Mouse (Mus musculus): ENCODE results near the gene Gm10130. TPM values are rescaled to one million over a fixed set of nuclear protein-coding genes. Genes with fewer than 3 reads are reported as not detected.
"Not testable (repeated sequence)": the region's sequence is repeated elsewhere in the genome, so short reads cannot be mapped to it uniquely, and the experiment has no call there.

The Gm10130 gene
- polyA plus RNA-seq, 1 experiment from 2014 or later = 2.6 TPM

DNA sequence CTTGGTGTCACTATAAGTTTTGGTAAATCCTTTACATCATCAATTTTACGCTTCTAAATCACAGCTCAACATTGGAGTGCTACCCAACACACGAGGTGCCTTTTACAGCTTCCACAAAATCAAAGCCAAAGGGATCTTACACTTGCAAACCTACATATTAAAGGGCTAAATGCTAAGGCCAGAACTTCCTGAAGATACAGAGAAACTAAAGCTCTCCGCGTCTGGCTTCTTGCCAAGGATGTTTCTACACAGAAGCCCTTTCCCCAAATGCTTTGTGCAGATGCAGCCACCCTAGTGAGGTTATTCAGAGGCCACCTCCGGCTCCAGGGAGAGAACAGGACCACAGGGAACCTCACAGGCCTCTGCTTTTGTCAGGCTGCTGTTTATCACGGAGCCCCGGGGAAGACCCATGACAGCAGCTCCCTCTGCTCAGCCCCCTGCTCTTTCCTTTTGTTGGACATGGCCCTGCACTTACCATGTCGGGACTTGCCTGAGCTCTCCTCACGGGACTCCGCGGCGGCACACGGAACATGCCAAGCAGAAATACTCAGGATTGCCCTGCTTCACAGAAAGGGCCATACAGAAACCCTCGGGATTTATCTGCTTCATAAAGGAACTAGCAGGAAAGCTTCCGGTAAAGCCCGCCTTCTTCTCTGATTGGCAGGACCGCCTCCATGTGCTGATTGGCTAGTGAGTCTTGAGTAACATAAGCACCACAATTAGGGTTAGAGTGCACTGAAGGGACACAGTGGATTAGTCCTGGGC lies 38.8 kb downstream of the Gm10130 start, which contains the start of gene 3300002I08Rik:
3300002I08Rik (minus strand) TSS at position 653 of the 765 bp plus-strand sequence.
- ATAC-seq (ENCODE audit: insufficient number of reproducible peaks, low FRiP score, low TSS enrichment, low read depth) = peak; percentile 98
- Histone ChIP-seq H3K9ac (ENCODE audit: low read length) (peak within 1 kb of the TSS; percentile 74), H3K27ac (replicated peaks; ENCODE audit: low read depth, low read length) (peak within 1 kb of the TSS; percentile 21; the same call in 1 of the 2 replicates), H3K4me2 (ENCODE audit: low read depth, severe bottlenecking) (peak within 1 kb of the TSS; percentile 43), H3K4me3 (ENCODE audit: low read depth, low read length) (peak within 1 kb of the TSS; percentile 54)
- H3K4me1 ChIP-seq (ENCODE audit: control insufficient read depth, insufficient read depth, low read length); H3K36me3 ChIP-seq (ENCODE audit: control insufficient read depth, insufficient read depth, low read length); H3K27me3 ChIP-seq (ENCODE audit: control insufficient read depth, insufficient read depth, low read length); H3K9me3 ChIP-seq (ENCODE audit: control insufficient read depth, low read length): not testable (repeated sequence)
- DNase-seq (ENCODE audit: low spot score) = peak; percentile 86
- 3% methylated on average over 15 of the region's 17 CpGs for WGBS

DNA sequence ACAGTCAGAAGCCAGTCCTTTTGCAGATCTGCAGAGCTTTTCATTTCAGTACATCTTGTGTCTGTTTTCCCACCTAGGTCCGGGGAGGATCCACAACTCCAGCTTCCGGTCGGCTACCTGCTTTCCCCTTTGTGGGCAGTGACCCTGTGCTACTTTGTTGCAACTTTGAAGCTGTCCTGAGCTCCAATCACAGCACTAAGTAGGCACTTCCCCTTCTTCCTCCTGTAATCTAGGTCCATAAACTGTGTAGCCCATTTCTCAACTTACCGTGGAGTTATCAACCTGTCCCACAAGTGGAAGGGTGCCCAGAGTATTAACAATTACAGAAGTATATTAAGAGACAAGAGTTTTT lies 39.4 kb downstream of the Gm10130 start:
- Histone ChIP-seq H3K27me3 (ENCODE audit: control insufficient read depth, insufficient read depth, low read length) (no peaks in the 10 kb centered on the region), H3K4me3 (ENCODE audit: low read depth, low read length) (peak overlapping the region; percentile 54), H3K9ac (ENCODE audit: low read length) (peak overlapping the region; percentile 40), H3K4me2 (ENCODE audit: low read depth, severe bottlenecking) (peak overlapping the region; percentile 43), H3K4me1 (ENCODE audit: control insufficient read depth, insufficient read depth, low read length) (no peaks in the 10 kb centered on the region), H3K36me3 (ENCODE audit: control insufficient read depth, insufficient read depth, low read length) (no peaks in the 10 kb centered on the region), H3K9me3 (ENCODE audit: control insufficient read depth, low read length) (no peaks in the 10 kb centered on the region), H3K27ac (replicated peaks; ENCODE audit: low read depth, low read length) (no peak overlapping the region)
- WGBS = 14% methylated on average over 4 of the region's 4 CpGs
- DNase-seq (ENCODE audit: low spot score) (no peak), ATAC-seq (ENCODE audit: insufficient number of reproducible peaks, low FRiP score, low TSS enrichment, low read depth) (peak; percentile 62; the same call in 1 of the 2 replicates)

DNA sequence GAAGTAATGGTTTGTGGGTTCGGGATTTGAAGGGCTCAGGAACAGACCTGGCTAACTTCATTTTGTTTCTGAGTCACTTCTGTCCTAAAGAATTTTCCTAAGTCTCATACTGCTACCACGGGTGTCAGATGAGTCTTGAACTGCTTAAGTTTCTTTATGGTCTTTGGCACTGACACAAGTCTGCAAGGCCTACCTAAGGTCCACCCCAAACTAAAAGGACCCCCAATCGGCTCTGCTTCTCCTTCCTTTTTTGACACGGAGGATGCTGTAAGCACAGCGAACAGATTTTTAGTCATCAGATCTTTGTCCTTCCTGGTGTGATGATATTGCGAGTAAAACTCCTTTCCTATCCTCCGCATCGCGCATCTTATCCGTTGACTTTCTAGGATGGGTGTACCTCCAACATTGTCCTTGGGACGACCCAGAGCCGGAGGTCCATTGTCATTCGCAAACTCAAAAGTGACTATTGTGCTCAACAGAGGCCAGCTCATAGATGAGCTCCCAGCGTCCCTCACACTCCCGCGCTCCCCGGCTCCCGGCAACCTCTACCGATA lies 62.1 kb downstream of the Gm10130 start:
- H3K9me3 ChIP-seq (ENCODE audit: control insufficient read depth, low read length); H3K36me3 ChIP-seq (ENCODE audit: control insufficient read depth, insufficient read depth, low read length); H3K4me2 ChIP-seq (ENCODE audit: low read depth, severe bottlenecking); H3K27me3 ChIP-seq (ENCODE audit: control insufficient read depth, insufficient read depth, low read length); H3K9ac ChIP-seq (ENCODE audit: low read length); H3K27ac ChIP-seq (replicated peaks; ENCODE audit: low read depth, low read length); H3K4me1 ChIP-seq (ENCODE audit: control insufficient read depth, insufficient read depth, low read length); DNase-seq (ENCODE audit: low spot score); H3K4me3 ChIP-seq (ENCODE audit: low read depth, low read length); ATAC-seq (ENCODE audit: insufficient number of reproducible peaks, low FRiP score, low TSS enrichment, low read depth): not testable (repeated sequence)
- WGBS = 94% methylated on average over 19 of the region's 19 CpGs

DNA sequence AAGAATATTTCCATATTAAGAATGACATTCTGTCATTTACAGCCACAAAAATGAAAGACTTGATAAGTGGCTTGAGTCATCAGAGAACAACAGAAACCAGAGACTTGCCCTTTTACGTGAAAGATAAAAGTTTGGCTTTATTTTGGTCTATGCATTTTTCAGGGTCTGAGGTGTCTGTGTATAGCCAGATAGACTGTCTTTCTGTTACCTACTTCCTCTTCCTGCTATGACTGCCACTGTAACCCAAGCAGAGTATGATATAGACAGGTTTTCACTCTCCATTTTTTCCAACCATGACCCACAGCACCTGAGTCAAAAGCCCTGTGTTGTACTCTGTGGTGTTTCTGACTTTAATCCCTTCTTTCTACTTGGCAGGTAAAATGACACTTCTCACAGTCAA lies 66.7 kb downstream of the Gm10130 start:
- H3K9ac ChIP-seq (ENCODE audit: low read length) = no peak overlapping the region
- no peaks in the 10 kb centered on the region for H3K9me3 ChIP-seq (ENCODE audit: control insufficient read depth, low read length)
- H3K27ac ChIP-seq (replicated peaks; ENCODE audit: low read depth, low read length) = no peak overlapping the region
- 91% methylated on average over 1 of the region's 1 CpGs for WGBS
- H3K4me3 ChIP-seq (ENCODE audit: low read depth, low read length) = no peak overlapping the region
- no peaks in the 10 kb centered on the region for H3K27me3 ChIP-seq (ENCODE audit: control insufficient read depth, insufficient read depth, low read length)
- no peaks in the 10 kb centered on the region for H3K4me1 ChIP-seq (ENCODE audit: control insufficient read depth, insufficient read depth, low read length)
- H3K36me3 ChIP-seq (ENCODE audit: control insufficient read depth, insufficient read depth, low read length) = no peaks in the 10 kb centered on the region
- ATAC-seq (ENCODE audit: insufficient number of reproducible peaks, low FRiP score, low TSS enrichment, low read depth) (no peak), DNase-seq (ENCODE audit: low spot score) (no peak)
- H3K4me2 ChIP-seq (ENCODE audit: low read depth, severe bottlenecking) = no peak overlapping the region

DNA sequence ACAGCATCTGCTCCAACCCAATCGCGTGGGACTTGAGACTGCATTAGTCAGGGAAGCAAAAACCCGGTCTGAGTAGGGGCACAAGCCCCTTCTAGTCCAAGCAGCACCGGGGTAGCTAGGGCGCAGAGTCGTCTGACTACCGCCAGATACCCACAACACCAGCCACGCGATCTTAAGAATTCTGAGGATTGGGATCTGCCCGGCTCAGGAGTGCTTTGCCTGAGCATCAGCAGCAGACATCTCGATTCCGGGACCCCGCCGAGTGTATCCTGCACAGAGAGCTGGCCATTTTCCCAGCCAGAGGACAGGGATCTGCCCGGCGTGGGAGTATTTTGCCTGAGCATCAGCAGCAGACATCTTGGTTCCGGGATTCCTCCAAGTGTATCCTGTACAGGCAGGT lies 88.6 kb downstream of the Gm10130 start:
- 90% methylated on average over 17 of the region's 17 CpGs for WGBS
- not testable (repeated sequence) for H3K4me1 ChIP-seq (ENCODE audit: control insufficient read depth, insufficient read depth, low read length); H3K27me3 ChIP-seq (ENCODE audit: control insufficient read depth, insufficient read depth, low read length); H3K27ac ChIP-seq (replicated peaks; ENCODE audit: low read depth, low read length); H3K36me3 ChIP-seq (ENCODE audit: control insufficient read depth, insufficient read depth, low read length); H3K9ac ChIP-seq (ENCODE audit: low read length); H3K4me3 ChIP-seq (ENCODE audit: low read depth, low read length); DNase-seq (ENCODE audit: low spot score); H3K9me3 ChIP-seq (ENCODE audit: control insufficient read depth, low read length); ATAC-seq (ENCODE audit: insufficient number of reproducible peaks, low FRiP score, low TSS enrichment, low read depth); H3K4me2 ChIP-seq (ENCODE audit: low read depth, severe bottlenecking)

Other genes with a start within 250 kb of the Gm10130 start
- 6.1 and 6.7 TPM in 2 replicates for gene Zfp120, start 187.0 kb upstream of the Gm10130 start, polyA plus RNA-seq (2014; fragmentation: Nextera tagmentation; extraction: Ambion mirVana)
- not detected in 2 replicates for gene Gm10770, start 144.0 kb upstream of the Gm10130 start, polyA plus RNA-seq (2014; fragmentation: Nextera tagmentation; extraction: Ambion mirVana)
- not detected in 2 replicates for gene Gm14139, start 141.9 kb upstream of the Gm10130 start, polyA plus RNA-seq (2014; fragmentation: Nextera tagmentation; extraction: Ambion mirVana)
- gene Zfp937, start 105.6 kb upstream of the Gm10130 start, polyA plus RNA-seq (2014; fragmentation: Nextera tagmentation; extraction: Ambion mirVana) = 10.3 and 12.4 TPM in 2 replicates
- gene Gm21994, start 68.1 kb upstream of the Gm10130 start, polyA plus RNA-seq (2014; fragmentation: Nextera tagmentation; extraction: Ambion mirVana) = 2.5 and 4.1 TPM in 2 replicates
- gene Gm14124, start 66.2 kb upstream of the Gm10130 start, polyA plus RNA-seq (2014; fragmentation: Nextera tagmentation; extraction: Ambion mirVana) = not detected in 2 replicates
- 9.4 and 9.9 TPM in 2 replicates for gene 3300002I08Rik, start 39.1 kb downstream of the Gm10130 start, polyA plus RNA-seq (2014; fragmentation: Nextera tagmentation; extraction: Ambion mirVana)
- gene Zfp442, start 127.8 kb downstream of the Gm10130 start, polyA plus RNA-seq (2014; fragmentation: Nextera tagmentation; extraction: Ambion mirVana) = 8.9 and 9.0 TPM in 2 replicates
- 0.12 TPM in 1 of 2 replicates, not detected in the other for gene Zfp345, start 161.4 kb downstream of the Gm10130 start, polyA plus RNA-seq (2014; fragmentation: Nextera tagmentation; extraction: Ambion mirVana)
- gene Cst7, start 246.7 kb downstream of the Gm10130 start, polyA plus RNA-seq (2014; fragmentation: Nextera tagmentation; extraction: Ambion mirVana) = 0.33 and 0.36 TPM in 2 replicates

All from limb, embryonic 11.5 days (tissue).